Mouse (Mus musculus) midbrain, embryonic 10.5 days (tissue): ENCODE data around the gene Ap3b1. TPM values are rescaled to one million over a fixed set of nuclear protein-coding genes. Genes with fewer than 3 reads are reported as not detected.
A peak's percentile ranks its signal among the peaks of the same experiment; 100 is the strongest.

Experiments
- DNase-seq: peaks from one replicate; pipeline ENCODE4 v3.0.0-alpha.2; 2017; ENCODE audit warnings: low spot score
- H3K27ac ChIP-seq: fragments of 300-500 bp; sonication (generic); replicated peaks from 2 replicates; pipeline ENCODE4 v1.5.1; 2016; ENCODE audit warnings: mild to moderate bottlenecking
- H3K27me3 ChIP-seq: fragments of 300-500 bp; sonication (generic); 2 replicates; pipeline ENCODE4 v1.6.1; 2016; ENCODE audit warnings: low read depth, mild to moderate bottlenecking; ENCODE audit not compliant: poor library complexity, severe bottlenecking
- H3K36me3 ChIP-seq: fragments of 300-500 bp; sonication (generic); 2 replicates; pipeline ENCODE4 v1.6.1; 2016; ENCODE audit warnings: mild to moderate bottlenecking, moderate library complexity
- H3K4me1 ChIP-seq: fragments of 300-500 bp; sonication (generic); 2 replicates; pipeline ENCODE4 v1.6.1; 2016
- H3K4me3 ChIP-seq: fragments of 300-500 bp; sonication (generic); 2 replicates; pipeline ENCODE4 v1.5.1; 2016; ENCODE audit warnings: mild to moderate bottlenecking, moderate library complexity
- H3K9me3 ChIP-seq: fragments of 300-500 bp; sonication (generic); replicated peaks from 2 replicates; pipeline ENCODE4 v1.6.1; 2016; ENCODE audit warnings: mild to moderate bottlenecking
- WGBS: fragments of 180-500 bp; shearing (Covaris S2); methylation state at CpG from one replicate; pipeline ENCODE4 v1.1.7; 2016; 5-methylcytosine and 5-hydroxymethylcytosine counted together
- polyA plus RNA-seq: library from polyadenylated mRNA; unstranded; fragments of >200 nt; fragmentation: Nextera tagmentation; extraction: Ambion mirVana; gene quantifications from 2 replicates; pipeline ENCODE4 v1.2.1, GENCODE M21; 2016

Gene Ap3b1
- polyA plus RNA-seq, 1 experiment from 2014 or later = 35.6 TPM

DNA sequence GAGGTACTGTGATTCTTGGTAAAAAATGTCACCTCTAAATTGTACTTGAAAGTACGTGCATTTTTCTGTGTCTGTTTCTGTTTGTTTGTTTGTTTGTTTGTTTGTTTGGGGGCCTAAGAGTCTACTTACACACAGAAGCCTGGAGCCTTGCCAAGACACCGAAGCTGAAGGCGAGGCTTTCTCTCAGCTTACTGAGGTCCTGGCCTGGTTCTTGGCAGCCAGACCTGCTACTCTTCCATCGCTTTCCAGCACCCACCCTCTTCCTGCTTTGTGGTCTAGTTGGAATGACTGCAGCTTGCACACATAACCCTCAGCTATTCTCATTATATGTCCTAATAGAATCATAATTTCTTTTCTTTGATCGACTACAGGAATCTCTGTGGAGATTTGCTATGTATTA lies 80.6 kb downstream of the Ap3b1 start:
- H3K4me3 ChIP-seq = no peak overlapping the region
- peaks cover 10% of the 10 kb centered on the region; the same call in 1 of the 2 replicates for H3K36me3 ChIP-seq
- no peaks in the 10 kb centered on the region for H3K27me3 ChIP-seq
- H3K4me1 ChIP-seq = no peaks in the 10 kb centered on the region
- 93% methylated on average over 5 of the region's 5 CpGs for WGBS
- DNase-seq = no peak
- no peak overlapping the region for H3K27ac ChIP-seq
- no peaks in the 10 kb centered on the region for H3K9me3 ChIP-seq

DNA sequence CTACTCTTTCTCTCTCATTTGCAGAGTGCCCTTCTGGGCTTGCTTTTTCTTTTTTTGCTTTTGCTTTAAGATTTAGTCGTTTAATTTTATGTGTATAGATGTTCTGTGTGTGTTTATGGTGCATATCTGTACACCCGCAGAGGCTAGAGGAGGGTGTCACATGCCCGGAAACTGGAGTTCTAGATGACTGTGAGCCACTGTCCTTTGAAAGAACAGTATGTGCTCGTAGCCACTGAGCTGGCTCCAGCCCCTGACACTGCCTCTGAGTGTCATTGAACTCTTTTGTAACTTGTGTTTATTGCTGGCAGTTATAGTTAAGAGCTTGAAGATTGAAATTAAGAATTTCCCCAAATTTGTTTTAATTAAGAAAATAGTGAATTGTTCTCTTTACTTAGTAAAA lies 82.4 kb downstream of the Ap3b1 start:
- Histone ChIP-seq H3K4me3 (no peak overlapping the region), H3K4me1 (no peaks in the 10 kb centered on the region), H3K27me3 (no peaks in the 10 kb centered on the region), H3K36me3 (peaks cover 14% of the 10 kb centered on the region), H3K9me3 (no peaks in the 10 kb centered on the region), H3K27ac (no peak overlapping the region)
- DNase-seq = no peak
- 88% methylated on average over 4 of the region's 4 CpGs for WGBS

DNA sequence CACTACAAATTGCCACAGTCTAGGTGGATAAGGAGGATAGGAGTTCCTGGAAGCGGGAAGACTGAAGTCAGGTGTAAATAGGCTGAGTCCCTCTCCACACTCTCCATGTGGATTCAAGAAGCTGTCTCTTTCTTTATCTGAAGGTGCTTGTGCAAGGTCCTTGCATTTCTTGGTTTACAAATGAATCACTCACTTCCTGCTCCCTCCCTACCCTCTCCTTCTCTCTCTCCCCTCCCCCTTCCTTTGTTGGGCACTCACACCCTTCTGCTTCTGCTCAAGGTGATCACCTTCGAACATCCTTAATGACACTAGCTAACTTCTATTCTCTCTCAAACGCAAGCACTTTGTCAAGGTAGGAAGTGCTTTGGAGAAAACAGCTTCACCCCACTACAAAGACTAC lies 84.7 kb downstream of the Ap3b1 start:
- 87% methylated on average over 3 of the region's 3 CpGs for WGBS

DNA sequence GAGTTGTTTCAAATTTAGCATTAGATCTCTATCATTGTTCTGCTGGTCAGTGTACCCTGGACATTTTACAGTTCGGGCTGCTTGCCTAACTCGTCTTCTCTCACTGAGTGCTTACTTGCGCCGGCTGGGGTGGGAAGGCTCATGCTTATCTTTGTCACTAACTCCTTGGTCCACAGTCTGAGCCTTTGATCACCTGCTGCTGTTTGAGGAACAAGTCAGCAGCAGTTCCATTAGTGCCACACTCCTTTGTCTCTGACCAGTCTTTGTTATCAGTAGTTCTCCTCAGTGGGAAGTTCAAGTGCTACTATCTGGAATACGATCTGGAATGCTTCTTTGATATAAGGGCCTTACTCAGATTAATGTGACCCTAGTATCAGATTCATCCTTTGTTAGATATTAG lies 86.3 kb downstream of the Ap3b1 start:
- WGBS = 89% methylated on average over 5 of the region's 5 CpGs
- H3K4me1 ChIP-seq = no peaks in the 10 kb centered on the region

More for the DNA sequence above, 84.7 kb downstream of the Ap3b1 start:
- no peak overlapping the region for H3K27ac ChIP-seq
- no peaks in the 10 kb centered on the region for H3K4me1 ChIP-seq
- H3K4me3 ChIP-seq = no peak overlapping the region
- no peaks in the 10 kb centered on the region for H3K27me3 ChIP-seq
- peaks cover 24% of the 10 kb centered on the region for H3K36me3 ChIP-seq
- H3K9me3 ChIP-seq = no peaks in the 10 kb centered on the region
- no peak for DNase-seq

GRCm38 (mm10) chr13:94447003-94447402 lies 88.2 kb downstream of the Ap3b1 start:
- WGBS = 76% methylated on average over 4 of the region's 4 CpGs
- no peaks in the 10 kb centered on the region for H3K4me1 ChIP-seq
- peak; percentile 6 for DNase-seq

More for the DNA sequence above, 86.3 kb downstream of the Ap3b1 start:
- H3K27ac ChIP-seq = no peak overlapping the region
- no peaks in the 10 kb centered on the region for H3K9me3 ChIP-seq
- DNase-seq = peak; percentile 1
- H3K27me3 ChIP-seq = no peaks in the 10 kb centered on the region
- peaks cover 27% of the 10 kb centered on the region for H3K36me3 ChIP-seq
- no peak overlapping the region for H3K4me3 ChIP-seq

GRCm38 (mm10) chr13:94449593-94449992 lies 90.8 kb downstream of the Ap3b1 start:
- no peak overlapping the region for H3K4me3 ChIP-seq
- 77% methylated on average over 7 of the region's 7 CpGs for WGBS
- H3K27ac ChIP-seq = no peak overlapping the region
- peaks cover 23% of the 10 kb centered on the region for H3K36me3 ChIP-seq
- no peaks in the 10 kb centered on the region for H3K27me3 ChIP-seq
- peak; percentile 8 for DNase-seq
- H3K9me3 ChIP-seq = no peaks in the 10 kb centered on the region
- no peaks in the 10 kb centered on the region for H3K4me1 ChIP-seq

More at GRCm38 (mm10) chr13:94447003-94447402, 88.2 kb downstream of the Ap3b1 start:
- no peak overlapping the region for H3K4me3 ChIP-seq
- no peaks in the 10 kb centered on the region for H3K9me3 ChIP-seq
- H3K27me3 ChIP-seq = no peaks in the 10 kb centered on the region
- no peak overlapping the region for H3K27ac ChIP-seq
- peaks cover 20% of the 10 kb centered on the region for H3K36me3 ChIP-seq

DNA sequence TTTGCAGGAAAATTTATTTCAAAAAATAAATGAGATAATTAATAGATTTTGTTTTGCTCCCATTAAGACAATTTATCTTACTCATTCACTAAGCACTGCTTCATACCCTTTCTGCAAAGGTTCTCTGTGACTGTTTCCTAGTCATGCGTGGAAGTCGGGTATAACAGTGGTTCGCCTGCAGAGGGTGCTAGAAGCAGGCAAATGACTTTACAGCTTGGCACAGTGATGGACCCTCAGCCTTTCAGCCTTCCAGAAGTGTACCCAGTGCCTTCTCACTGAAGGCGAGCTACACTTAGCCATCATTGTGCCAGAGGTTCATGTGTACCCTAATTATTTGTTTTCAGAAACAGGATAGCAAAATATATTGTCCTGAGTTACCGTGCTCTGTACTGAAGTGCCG lies 92.5 kb downstream of the Ap3b1 start:
- peak; percentile 50 for DNase-seq
- no peak overlapping the region for H3K27ac ChIP-seq
- no peaks in the 10 kb centered on the region for H3K4me1 ChIP-seq
- no peaks in the 10 kb centered on the region for H3K27me3 ChIP-seq
- 64% methylated on average over 6 of the region's 6 CpGs for WGBS
- H3K36me3 ChIP-seq = peaks cover 23% of the 10 kb centered on the region
- no peaks in the 10 kb centered on the region for H3K9me3 ChIP-seq
- H3K4me3 ChIP-seq = no peak overlapping the region

- H3K27me3 ChIP-seq = no peaks in the 10 kb centered on the region
- 91% methylated on average over 12 of the region's 12 CpGs for WGBS
- H3K27ac ChIP-seq = no peak overlapping the region
- peaks cover 14% of the 10 kb centered on the region; the same call in 1 of the 2 replicates for H3K36me3 ChIP-seq
- no peaks in the 10 kb centered on the region for H3K9me3 ChIP-seq
- no peak for DNase-seq
- H3K4me1 ChIP-seq = peaks cover 4% of the 10 kb centered on the region; the same call in 1 of the 2 replicates
- H3K4me3 ChIP-seq = no peak overlapping the region
These were observed 95.4 kb downstream of the Ap3b1 start for GRCm38 (mm10) chr13:94454131-94454530.

DNA sequence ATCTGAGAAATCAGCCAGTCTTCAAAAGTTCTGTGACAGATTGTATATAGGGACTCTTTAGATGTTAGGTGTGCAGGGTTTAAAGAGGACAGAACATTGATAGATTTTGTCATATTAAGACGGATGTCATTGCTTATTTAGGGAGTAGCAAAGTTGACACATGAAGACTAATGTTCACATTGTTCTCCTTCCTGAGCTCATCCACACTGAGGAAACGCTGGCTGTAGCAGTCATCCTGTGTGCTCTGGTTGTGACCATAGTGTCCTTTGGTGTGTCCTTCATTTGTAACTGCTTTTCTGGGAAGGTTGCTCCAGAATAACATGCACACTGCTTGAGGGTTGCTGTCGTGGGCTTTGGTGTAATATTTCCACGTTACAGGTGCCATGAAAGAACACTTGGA lies 100.4 kb downstream of the Ap3b1 start:
- Histone ChIP-seq H3K27me3 (no peaks in the 10 kb centered on the region), H3K36me3 (peaks cover 19% of the 10 kb centered on the region), H3K4me3 (no peak overlapping the region), H3K27ac (no peak overlapping the region), H3K4me1 (peaks cover 6% of the 10 kb centered on the region), H3K9me3 (no peaks in the 10 kb centered on the region)
- WGBS = 82% methylated on average over 4 of the region's 4 CpGs
- no peak for DNase-seq

DNA sequence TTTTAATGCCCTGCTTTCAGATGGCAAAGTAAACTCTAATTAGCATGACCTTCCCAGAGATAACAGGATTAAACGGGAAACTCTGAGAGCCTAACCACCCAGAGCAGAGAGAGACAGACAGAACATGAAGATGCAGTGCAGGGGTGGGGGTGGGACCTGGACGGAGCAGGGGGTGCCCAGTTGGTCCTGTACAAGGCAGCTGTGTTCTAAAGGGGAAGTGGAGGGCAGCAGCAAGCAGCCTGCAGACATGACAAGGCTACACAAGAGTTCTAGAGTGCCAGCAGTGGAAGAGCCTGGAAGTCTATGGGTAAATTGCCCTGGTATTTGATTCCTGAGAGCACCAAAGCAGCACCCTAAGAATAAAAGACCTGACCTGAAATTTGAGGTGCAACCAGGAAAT lies 105.5 kb downstream of the Ap3b1 start:
- H3K4me3 ChIP-seq = no peak overlapping the region
- no peak overlapping the region for H3K27ac ChIP-seq
- no peak for DNase-seq
- 45% methylated on average over 2 of the region's 2 CpGs for WGBS
- no peaks in the 10 kb centered on the region for H3K9me3 ChIP-seq
- H3K36me3 ChIP-seq = peaks cover 12% of the 10 kb centered on the region; the same call in 1 of the 2 replicates
- peaks cover 4% of the 10 kb centered on the region; the same call in 1 of the 2 replicates for H3K4me1 ChIP-seq
- no peaks in the 10 kb centered on the region for H3K27me3 ChIP-seq

DNA sequence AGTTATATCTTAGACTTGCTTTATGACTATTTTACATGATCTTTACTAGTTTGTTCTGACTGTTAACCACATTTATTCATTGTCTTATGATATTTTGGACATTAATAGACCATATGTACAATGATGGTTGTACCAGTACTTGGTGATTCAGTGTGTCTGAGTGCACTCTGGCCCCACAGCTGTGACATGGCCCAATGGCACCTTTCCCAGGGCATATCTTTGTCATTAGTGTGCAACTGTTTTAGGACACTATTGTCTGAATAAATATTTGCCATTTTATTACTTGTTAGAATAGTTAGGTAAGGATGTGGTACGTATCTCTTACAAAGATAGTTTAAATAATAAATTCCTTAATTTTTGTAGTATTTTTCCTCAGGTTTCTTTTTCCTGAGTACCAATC lies 109.8 kb downstream of the Ap3b1 start:
- DNase-seq = no peak
- 94% methylated on average over 1 of the region's 1 CpGs for WGBS
- H3K4me1 ChIP-seq = peaks cover 4% of the 10 kb centered on the region; the same call in 1 of the 2 replicates
- H3K36me3 ChIP-seq = 0 out of 2 replicates have a peak, but pooled peaks cover 8% of the 10 kb centered on the region
- H3K4me3 ChIP-seq = no peak overlapping the region
- no peaks in the 10 kb centered on the region for H3K27me3 ChIP-seq
- no peaks in the 10 kb centered on the region for H3K9me3 ChIP-seq
- no peak overlapping the region for H3K27ac ChIP-seq

GRCm38 (mm10) chr13:94471009-94471672 lies 112.4 kb downstream of the Ap3b1 start:
- no peaks in the 10 kb centered on the region for H3K9me3 ChIP-seq
- H3K36me3 ChIP-seq = 0 out of 2 replicates have a peak, but pooled peaks cover 12% of the 10 kb centered on the region
- no peaks in the 10 kb centered on the region for H3K27me3 ChIP-seq
- H3K4me3 ChIP-seq = no peak overlapping the region
- no peak for DNase-seq
- peaks cover 7% of the 10 kb centered on the region for H3K4me1 ChIP-seq
- H3K27ac ChIP-seq = no peak overlapping the region
- 95% methylated on average over 11 of the region's 11 CpGs for WGBS

GRCm38 (mm10) chr13:94476208-94476607 lies 117.4 kb downstream of the Ap3b1 start:
- Histone ChIP-seq H3K4me1 (peaks cover 7% of the 10 kb centered on the region), H3K36me3 (peaks cover 52% of the 10 kb centered on the region), H3K27me3 (no peaks in the 10 kb centered on the region), H3K4me3 (no peak overlapping the region), H3K27ac (no peak overlapping the region), H3K9me3 (no peaks in the 10 kb centered on the region)
- no peak for DNase-seq
- WGBS = 99% methylated on average over 3 of the region's 3 CpGs
